Mouse (Mus musculus): Measurements from ENCODE around the gene Nrn1l. TPM values are rescaled to one million over a fixed set of nuclear protein-coding genes. Genes with fewer than 3 reads are reported as not detected.

The Nrn1l gene
- polyA plus RNA-seq, 1 experiment from 2014 or later: 0.73 TPM

GRCm38 (mm10) chr8:105942026-105942425, 48.7 kb downstream of the Nrn1l start:
- Histone ChIP-seq H3K27me3 (ENCODE audit: insufficient read depth, poor library complexity, severe bottlenecking) (no peaks in the 10 kb centered on the region), H3K4me3 (no peak overlapping the region), H3K4me1 (replicated peaks) (peaks cover 20% of the 10 kb centered on the region), H3K36me3 (peaks cover 52% of the 10 kb centered on the region), H3K9me3 (no peaks in the 10 kb centered on the region), H3K27ac (no peak overlapping the region)
- WGBS: 95% methylated on average over 11 of the region's 11 CpGs
- no peak for DNase-seq (ENCODE audit: low spot score)

GRCm38 (mm10) chr8:105942542-105942941, 49.2 kb downstream of the Nrn1l start:
- peaks cover 57% of the 10 kb centered on the region for H3K36me3 ChIP-seq
- WGBS: 97% methylated on average over 5 of the region's 5 CpGs
- no peak for DNase-seq (ENCODE audit: low spot score)

GRCm38 (mm10) chr8:105943321-105943739, 50.0 kb downstream of the Nrn1l start, which contains the start of gene Lcat:
TSS of gene Lcat (minus strand) at chr8:105943382.
- no peak for DNase-seq (ENCODE audit: low spot score)
- 66% methylated on average over 8 of the region's 8 CpGs for WGBS

More at GRCm38 (mm10) chr8:105942542-105942941, 49.2 kb downstream of the Nrn1l start:
- no peaks in the 10 kb centered on the region for H3K27me3 ChIP-seq (ENCODE audit: insufficient read depth, poor library complexity, severe bottlenecking)
- no peak overlapping the region for H3K4me3 ChIP-seq
- peaks cover 17% of the 10 kb centered on the region for H3K4me1 ChIP-seq (replicated peaks)
- H3K9me3 ChIP-seq: no peaks in the 10 kb centered on the region
- H3K27ac ChIP-seq: no peak overlapping the region

More at GRCm38 (mm10) chr8:105943321-105943739, 50.0 kb downstream of the Nrn1l start, which contains the start of gene Lcat:
- Histone ChIP-seq H3K4me1 (replicated peaks) (peaks cover 9% of the 10 kb centered on the region; the same call in 1 of the 2 replicates), H3K27ac (0 out of 2 replicates have a peak within 1 kb of the TSS, but pooled peaks have one; percentile 56), H3K9me3 (no peaks in the 10 kb centered on the region), H3K4me3 (no peak within 1 kb of the TSS), H3K27me3 (ENCODE audit: insufficient read depth, poor library complexity, severe bottlenecking) (no peaks in the 10 kb centered on the region), H3K36me3 (peaks cover 65% of the 10 kb centered on the region)

Other genes with a start within 250 kb of the Nrn1l start
- 2.1 and 4.9 TPM in 2 replicates for gene Carmil2, start 207.3 kb upstream of the Nrn1l start, polyA plus RNA-seq (2016; fragmentation: Nextera tagmentation; extraction: Ambion mirVana)
- 81.3 and 92.6 TPM in 2 replicates for gene Acd, start 192.5 kb upstream of the Nrn1l start, polyA plus RNA-seq (2016; fragmentation: Nextera tagmentation; extraction: Ambion mirVana)
- gene Pard6a, start 192.4 kb upstream of the Nrn1l start, polyA plus RNA-seq (2016; fragmentation: Nextera tagmentation; extraction: Ambion mirVana): 23.3 and 32.2 TPM in 2 replicates
- 0.14 TPM in 1 of 2 replicates, not detected in the other for gene 4933405L10Rik, start 185.9 kb upstream of the Nrn1l start, polyA plus RNA-seq (2016; fragmentation: Nextera tagmentation; extraction: Ambion mirVana)
- 40.7 and 44.6 TPM in 2 replicates for gene Enkd1, start 185.4 kb upstream of the Nrn1l start, polyA plus RNA-seq (2016; fragmentation: Nextera tagmentation; extraction: Ambion mirVana)
- gene Gfod2, start 134.9 kb upstream of the Nrn1l start, polyA plus RNA-seq (2016; fragmentation: Nextera tagmentation; extraction: Ambion mirVana): 36.8 and 49.8 TPM in 2 replicates
- gene Ranbp10, start 66.2 kb upstream of the Nrn1l start, polyA plus RNA-seq (2016; fragmentation: Nextera tagmentation; extraction: Ambion mirVana): 10.4 and 11.1 TPM in 2 replicates
- gene Tsnaxip1, start 65.8 kb upstream of the Nrn1l start, polyA plus RNA-seq (2016; fragmentation: Nextera tagmentation; extraction: Ambion mirVana): 0.51 and 1.8 TPM in 2 replicates
- 55.2 and 58.1 TPM in 2 replicates for gene Cenpt, start 40.3 kb upstream of the Nrn1l start, polyA plus RNA-seq (2016; fragmentation: Nextera tagmentation; extraction: Ambion mirVana)
- 78.3 and 83.5 TPM in 2 replicates for gene Thap11, start 38.4 kb upstream of the Nrn1l start, polyA plus RNA-seq (2016; fragmentation: Nextera tagmentation; extraction: Ambion mirVana)
- 364 and 407 TPM in 2 replicates for gene Nutf2, start 33.0 kb upstream of the Nrn1l start, polyA plus RNA-seq (2016; fragmentation: Nextera tagmentation; extraction: Ambion mirVana)
- gene Edc4, start 12.7 kb upstream of the Nrn1l start, polyA plus RNA-seq (2016; fragmentation: Nextera tagmentation; extraction: Ambion mirVana): 72.4 and 75.8 TPM in 2 replicates
- gene Pskh1, start 6.9 kb downstream of the Nrn1l start, polyA plus RNA-seq (2016; fragmentation: Nextera tagmentation; extraction: Ambion mirVana): 28.8 and 31.0 TPM in 2 replicates
- gene Ctrl, start 40.3 kb downstream of the Nrn1l start, polyA plus RNA-seq (2016; fragmentation: Nextera tagmentation; extraction: Ambion mirVana): 1.7 and 2.5 TPM in 2 replicates
- gene Psmb10, start 44.9 kb downstream of the Nrn1l start, polyA plus RNA-seq (2016; fragmentation: Nextera tagmentation; extraction: Ambion mirVana): 32.7 and 33.6 TPM in 2 replicates
- 0.60 and 0.78 TPM in 2 replicates for gene Lcat, start 49.8 kb downstream of the Nrn1l start, polyA plus RNA-seq (2016; fragmentation: Nextera tagmentation; extraction: Ambion mirVana)
- 18.7 and 19.3 TPM in 2 replicates for gene Slc12a4, start 72.5 kb downstream of the Nrn1l start, polyA plus RNA-seq (2016; fragmentation: Nextera tagmentation; extraction: Ambion mirVana)
- not detected in 2 replicates for gene Dpep3, start 85.9 kb downstream of the Nrn1l start, polyA plus RNA-seq (2016; fragmentation: Nextera tagmentation; extraction: Ambion mirVana)
- gene Dus2, start 97.8 kb downstream of the Nrn1l start, polyA plus RNA-seq (2016; fragmentation: Nextera tagmentation; extraction: Ambion mirVana): 21.1 and 21.3 TPM in 2 replicates
- not detected in 2 replicates for gene Dpep2nb, start 112.4 kb downstream of the Nrn1l start, polyA plus RNA-seq (2016; fragmentation: Nextera tagmentation; extraction: Ambion mirVana)
- 22.4 and 24.4 TPM in 2 replicates for gene Ddx28, start 118.3 kb downstream of the Nrn1l start, polyA plus RNA-seq (2016; fragmentation: Nextera tagmentation; extraction: Ambion mirVana)
- 4.2 and 6.2 TPM in 2 replicates for gene Nfatc3, start 165.3 kb downstream of the Nrn1l start, polyA plus RNA-seq (2016; fragmentation: Nextera tagmentation; extraction: Ambion mirVana)
- 2.5 and 3.3 TPM in 2 replicates for gene Esrp2, start 243.4 kb downstream of the Nrn1l start, polyA plus RNA-seq (2016; fragmentation: Nextera tagmentation; extraction: Ambion mirVana)